Mouse (Mus musculus): ENCODE results near the gene Rbfox2.
"Not testable (repeated sequence)": the region's sequence is repeated elsewhere in the genome, so short reads cannot be mapped to it uniquely, and the experiment has no call there.

Rbfox2 gene

DNA sequence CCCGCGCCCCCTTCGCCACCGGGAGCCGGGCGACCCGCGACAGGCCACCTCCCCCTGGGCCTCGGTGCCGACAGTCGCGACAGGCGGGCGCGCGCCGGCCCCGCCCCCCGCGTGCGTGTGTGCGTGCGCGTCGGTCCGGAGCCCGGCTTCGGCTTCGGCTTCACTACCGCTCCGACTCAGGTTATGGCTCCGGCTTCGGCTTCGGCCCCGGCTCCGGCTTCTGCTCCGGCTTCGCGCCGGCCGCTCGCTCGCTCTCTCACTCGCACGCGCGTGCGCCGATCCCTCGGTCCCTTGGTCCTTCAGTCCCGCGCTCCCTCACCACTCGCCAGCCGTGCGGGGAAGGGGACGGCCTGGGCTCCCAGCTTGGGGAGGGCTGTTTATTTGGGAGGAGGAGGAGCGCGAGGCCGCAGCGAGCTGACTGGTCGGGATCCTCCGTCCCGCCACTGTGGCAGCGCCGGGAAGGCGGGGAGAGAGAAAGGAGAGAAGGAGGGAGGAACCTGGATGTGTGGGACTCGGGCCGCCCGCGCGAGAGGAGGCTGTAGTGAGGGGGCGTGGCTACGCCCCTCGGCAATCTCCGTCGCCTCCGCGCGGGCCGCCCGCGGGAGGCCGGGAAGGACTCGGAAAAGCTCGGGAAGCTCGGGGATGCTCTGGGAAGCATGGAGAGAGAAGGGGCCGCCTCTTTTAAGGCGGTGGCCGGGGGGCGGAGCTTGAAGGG, at the start of gene Rbfox2:
Gene Rbfox2, minus strand, starts transcription at position 458 of the 715 bp plus-strand sequence.
- peak; percentile 84 to 87 for DNase-seq (ENCODE audit: low spot score in 2 of 2)

DNA sequence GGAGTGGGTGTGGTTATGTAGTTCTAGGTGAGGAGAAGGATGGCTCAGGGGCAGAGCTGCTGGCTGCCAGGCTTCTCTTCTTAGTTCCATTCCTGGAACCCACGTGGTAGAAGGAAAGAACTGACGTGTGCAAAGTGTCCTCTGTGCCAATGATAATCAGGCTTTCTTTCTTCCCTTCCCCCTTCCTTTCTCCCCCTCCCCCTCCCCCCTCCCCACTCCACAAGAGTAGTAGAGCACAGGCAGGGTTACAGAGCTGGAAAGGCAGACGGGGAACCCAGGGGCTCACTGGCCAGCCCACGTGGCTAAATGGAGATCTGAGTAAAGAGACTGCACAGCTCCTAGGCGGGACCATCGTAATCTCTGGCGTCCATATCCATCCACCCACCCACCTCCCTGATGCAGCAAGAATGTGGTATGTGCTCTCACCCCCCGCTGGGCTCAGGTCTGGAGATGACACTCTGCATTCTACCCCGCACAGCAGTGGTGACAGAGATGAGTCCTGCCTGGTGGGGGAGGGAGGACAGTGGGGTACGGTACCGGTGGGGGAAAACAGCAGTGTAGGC, 49.5 kb upstream of the Rbfox2 start:
- DNase-seq (ENCODE audit: low spot score in 2 of 2), result peak in 1 of 2 experiments; percentile 39

DNA sequence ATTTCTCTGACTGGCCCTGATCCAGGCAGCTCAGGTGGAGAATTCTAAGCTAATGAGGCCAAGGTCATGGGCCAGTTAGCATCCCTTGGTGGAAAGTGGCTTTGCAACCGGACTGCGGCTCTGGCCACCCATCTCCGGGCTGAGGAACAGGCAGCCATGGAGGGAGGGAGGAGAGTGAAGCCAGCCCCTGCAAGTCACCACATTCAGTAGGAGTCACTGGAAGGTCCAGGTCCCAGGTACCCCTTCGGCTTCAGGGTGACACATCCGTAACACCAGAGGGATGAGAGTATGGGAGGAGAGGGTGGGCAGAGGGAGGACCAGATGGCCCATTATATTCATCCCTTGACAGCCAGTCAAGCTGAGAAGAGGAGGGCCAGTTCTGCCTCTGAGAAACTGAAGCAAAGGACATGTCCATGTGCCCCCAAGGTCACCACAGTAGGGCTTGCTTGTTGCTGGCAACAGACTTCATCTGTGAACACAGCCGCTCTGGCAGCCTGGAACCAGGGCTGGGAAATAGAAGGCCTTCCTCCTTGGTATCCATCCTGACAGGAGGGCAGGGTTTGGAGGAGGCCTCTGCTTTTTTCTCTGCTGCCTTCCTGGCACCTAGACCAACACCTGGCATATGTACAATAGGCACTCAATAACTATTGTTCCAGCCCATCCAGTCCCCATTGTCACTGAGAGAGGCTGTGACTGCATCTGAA, 48.2 kb upstream of the Rbfox2 start:
- DNase-seq (ENCODE audit: low spot score in 2 of 2), result no peak

DNA sequence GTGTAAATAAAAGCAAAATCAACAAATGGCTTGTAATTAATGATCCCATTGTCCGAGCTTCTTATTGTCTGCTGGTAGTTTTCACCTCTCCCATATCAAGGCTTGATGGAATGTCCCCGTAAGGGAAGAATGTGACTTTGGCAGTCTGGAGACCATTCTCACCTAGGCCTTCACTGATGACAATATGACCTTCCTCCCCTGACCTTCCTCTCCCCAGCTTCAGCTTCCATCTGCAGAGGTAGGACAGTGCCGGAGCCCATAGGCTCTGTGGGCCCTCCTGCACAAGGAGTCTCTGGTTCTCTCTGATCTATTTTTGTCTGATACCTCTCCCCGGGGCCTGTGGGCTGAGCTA, 47.7 kb upstream of the Rbfox2 start:
- no peak for DNase-seq (ENCODE audit: low spot score in 2 of 2)

DNA sequence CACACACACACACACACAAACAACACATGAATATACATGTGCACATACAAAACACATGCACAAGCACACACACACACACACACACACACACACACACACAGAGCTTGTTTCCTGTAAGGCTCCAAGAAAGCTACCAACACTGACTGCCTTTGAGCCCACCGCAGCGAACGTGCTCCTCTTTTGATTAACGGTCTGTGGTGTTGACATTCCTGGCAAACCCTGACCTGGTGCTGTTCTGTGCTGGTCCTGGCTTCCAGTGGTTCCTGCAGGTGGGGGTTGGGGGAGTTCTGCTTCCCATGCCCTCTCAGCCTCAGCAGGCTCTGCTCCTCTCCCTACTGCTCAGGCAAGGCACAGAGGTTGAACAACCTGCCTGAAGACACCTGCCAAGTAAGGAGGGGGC, 47.0 kb upstream of the Rbfox2 start:
- DNase-seq (ENCODE audit: low spot score in 2 of 2), result no peak

DNA sequence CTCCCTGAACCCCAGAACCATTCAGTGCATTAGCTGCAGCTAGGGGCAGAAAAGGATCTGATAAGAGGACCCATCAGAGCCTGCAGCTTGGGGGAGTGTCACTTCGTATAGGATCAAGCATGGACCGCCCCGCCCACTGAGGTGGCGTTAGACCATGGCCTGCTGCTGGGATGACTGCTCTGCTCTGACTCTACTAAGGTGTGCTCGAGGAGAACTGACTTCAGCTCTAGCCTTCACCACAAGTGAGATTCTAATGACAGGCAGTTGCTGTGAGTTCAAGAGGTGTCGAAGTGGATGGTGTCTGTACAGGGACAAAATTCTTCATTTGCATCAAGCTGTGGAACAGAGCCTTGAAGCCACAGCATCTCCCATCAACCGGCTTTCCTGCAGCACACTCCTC, 46.1 kb upstream of the Rbfox2 start:
- no peak for DNase-seq (ENCODE audit: low spot score in 2 of 2)

DNA sequence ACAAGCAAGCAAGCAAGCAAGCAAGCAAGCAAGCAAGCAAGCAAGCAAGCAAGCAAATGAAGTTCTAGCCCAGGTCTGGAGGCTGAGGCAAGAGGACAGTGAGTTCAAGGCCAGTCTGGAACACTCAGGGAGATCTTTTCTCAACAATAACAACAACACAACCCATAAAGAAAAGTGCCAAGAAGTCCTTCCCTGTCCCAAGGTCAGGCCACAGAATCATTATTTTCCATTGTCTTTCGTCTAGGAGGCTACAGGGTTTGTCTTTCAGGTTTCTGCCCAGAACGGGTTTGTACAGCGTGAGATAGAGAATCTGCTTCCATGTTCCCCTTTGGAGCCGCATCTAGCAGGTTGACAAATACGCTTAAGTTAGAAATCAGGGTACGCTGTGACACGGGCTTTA, 43.3 kb upstream of the Rbfox2 start:
- DNase-seq (ENCODE audit: low spot score in 2 of 2), result no peak

DNA sequence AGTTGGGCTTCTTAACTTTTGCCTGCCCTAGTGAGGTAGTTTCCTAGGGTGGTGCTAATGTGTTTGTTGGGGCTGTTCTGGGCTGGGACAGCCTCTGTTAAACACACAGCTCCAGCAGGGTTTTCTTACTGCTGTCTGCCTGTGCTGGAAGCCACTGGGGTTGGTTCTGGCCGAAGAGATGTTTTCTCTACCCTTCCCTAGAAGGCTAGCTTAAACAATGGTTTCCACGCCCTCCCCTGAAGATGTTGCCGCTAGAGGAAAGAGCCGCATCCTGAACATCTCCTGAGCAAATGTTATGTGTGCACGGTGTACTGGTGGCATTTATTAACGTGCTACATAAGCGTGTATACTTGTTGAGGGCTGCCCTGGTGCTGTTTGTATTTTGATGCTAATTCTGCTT, 41.3 kb upstream of the Rbfox2 start:
- no peak for DNase-seq (ENCODE audit: low spot score in 2 of 2)

DNA sequence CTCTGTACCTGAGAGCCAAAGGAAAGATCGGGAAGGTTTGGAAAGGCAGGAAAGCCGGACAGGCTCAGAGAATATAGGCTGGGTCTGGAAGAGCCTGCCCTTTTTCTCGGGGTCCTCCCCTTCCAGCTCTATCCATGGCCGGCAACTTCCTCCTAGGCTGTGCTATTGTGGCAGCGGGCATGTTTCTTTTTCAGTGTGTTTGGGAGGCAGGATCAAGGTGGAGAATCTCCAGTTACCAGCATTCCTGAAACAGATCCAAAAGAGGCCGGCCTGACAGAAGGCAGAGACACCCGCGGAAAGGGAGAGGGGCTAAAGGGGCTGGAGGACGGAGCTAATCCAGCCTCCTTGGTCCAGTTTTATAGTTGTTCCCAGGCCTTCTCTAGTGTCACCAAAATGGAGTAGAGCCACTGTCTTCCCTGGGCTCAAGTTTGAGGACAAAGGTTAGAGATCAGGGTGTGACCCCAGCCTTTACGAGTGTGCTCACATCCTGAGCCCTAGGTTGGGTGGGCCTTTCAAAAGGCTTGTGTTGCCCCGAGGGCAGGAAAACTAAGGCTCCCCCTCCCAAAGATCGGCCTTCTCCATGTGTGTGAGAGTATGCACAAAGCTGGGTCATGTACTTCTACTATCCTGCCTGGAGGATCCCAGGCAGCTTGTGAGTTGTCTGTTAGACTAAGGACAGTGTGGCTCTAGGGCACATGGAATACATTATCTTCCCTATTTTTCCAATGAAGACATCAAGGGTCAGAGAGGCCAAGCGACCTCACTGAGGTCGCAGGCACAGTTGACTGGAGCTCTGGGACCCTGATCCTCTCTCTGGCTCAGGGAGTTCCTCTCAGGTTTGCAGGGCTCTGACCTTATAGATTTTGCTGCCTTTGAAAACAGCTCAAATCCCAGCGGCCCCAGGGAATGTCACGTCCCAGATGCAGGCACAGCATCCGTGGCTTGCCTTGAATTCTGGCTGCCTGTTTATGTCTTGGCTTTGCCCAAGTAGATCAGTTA, 37.6 kb upstream of the Rbfox2 start:
- no peak for DNase-seq (ENCODE audit: low spot score in 2 of 2)

DNA sequence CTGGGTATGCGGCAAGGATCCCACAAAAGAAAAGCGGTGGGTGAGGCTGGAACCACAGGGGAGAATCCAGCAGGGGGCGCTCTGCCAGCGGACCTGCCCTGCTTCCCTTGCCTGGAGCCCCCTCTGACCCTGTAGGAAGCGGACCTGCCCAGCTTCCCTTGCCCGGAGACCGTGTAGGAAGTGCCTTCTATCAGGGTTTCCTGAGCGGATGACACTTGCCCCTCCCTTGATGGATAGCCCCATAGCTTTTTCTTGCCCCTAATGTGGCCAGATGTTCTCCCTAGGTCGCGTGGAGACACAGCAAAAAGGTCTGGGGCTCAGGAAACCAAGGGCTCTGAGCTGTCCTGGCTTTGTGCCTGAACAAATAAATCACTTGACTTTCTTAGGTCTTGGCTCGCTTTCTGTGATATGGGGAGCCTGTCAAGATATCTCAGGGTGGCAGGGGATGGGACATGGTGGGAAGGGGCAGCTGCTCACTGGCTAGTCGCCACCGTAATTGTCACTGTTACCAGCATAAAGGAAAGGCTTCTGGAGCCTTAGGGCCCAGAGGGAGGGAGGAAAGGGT, 36.8 kb upstream of the Rbfox2 start:
- peak in 1 of 2 experiments; percentile 50 for DNase-seq (ENCODE audit: low spot score in 2 of 2)

DNA sequence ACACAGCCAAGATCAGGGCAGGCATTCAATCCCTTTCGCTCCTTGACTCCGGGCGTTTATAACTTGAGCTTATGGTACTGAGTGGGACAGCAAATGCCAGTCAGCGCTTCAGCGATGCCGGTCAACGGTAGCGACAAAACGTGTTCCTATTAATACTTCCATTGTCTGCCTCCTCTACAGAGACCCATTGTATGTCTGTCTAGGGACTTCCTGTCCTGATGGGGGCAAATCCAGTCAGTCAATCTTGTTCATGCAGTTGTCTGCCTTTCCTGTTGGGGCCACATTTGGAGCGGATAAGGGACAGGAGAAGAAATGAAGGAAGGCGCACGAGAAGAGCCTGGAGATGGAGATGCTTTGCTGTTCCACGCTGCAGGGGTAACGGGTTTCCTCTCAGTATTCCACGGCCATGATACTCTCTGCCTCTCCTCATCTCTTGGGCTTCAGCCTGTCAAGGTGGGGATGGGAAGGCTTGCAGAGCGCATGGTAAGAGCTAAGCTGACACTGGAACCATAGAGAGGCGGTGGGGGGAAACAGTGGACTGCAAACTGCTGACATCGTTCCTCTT, 36.2 kb upstream of the Rbfox2 start:
- DNase-seq (ENCODE audit: low spot score in 2 of 2), result no peak

DNA sequence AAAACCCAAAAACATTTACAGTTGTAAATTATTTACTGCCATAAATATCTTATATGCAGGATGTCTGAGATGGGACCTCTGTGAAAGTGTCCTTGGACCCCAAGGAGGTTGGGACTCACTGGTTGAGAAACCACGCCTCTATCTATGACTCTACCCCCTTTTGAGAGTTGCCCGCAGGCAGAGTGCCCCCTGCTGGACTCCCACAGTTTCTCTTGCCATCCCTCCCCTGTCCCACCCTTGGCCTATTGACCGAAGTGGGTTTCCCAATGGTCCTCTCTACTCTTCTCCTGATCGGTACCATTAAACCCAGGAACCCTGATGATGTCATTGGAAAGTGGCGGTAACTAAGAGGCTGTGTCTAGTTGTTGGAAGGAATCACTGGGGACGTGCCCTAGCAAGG, 35.2 kb upstream of the Rbfox2 start:
- DNase-seq (ENCODE audit: low spot score in 2 of 2), result no peak

DNA sequence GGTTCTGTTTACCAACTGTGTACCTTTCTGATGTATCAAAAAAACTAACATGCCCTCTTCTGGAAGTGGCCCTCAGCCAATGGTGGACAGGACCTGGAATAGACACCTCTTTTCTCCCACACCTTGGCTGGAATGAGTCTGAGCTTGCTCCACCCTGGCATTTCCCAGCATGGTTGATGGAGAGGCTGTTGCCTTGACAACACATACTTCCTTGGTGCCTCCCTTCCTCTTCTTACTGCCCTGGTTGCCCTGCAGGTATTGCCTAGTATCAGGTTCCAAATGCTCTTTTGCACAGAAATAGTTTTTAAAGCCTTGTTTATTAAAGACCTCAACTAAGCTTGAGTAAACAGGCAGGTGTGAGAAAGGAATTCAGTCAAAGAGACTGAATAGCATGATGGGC, 33.8 kb upstream of the Rbfox2 start:
- no peak for DNase-seq (ENCODE audit: low spot score in 2 of 2)

DNA sequence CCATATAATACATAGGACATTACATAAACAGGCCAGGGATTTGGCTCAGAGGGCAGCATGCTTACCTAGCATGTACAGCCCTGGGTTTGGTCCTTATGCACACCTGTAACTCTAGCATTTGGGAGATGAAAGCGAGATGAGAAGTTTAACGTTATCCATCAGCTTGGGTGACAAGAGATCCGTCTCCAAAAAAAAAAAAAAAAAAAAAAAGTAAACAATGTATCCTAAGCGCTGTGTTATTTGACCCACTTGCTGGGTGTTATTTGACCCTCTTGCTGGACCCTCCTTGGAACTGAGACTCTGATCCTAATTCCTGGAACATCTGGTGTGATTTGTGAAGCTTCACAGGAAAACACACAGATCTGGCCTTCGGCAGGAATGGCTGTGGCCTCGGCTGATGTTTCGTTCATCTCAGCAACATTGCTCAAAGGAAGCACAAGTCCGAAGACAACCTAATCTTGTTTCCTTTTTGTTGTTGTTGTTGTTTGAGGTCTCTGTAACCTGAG, 32.2 kb upstream of the Rbfox2 start:
- no peak for DNase-seq (ENCODE audit: low spot score in 2 of 2)

DNA sequence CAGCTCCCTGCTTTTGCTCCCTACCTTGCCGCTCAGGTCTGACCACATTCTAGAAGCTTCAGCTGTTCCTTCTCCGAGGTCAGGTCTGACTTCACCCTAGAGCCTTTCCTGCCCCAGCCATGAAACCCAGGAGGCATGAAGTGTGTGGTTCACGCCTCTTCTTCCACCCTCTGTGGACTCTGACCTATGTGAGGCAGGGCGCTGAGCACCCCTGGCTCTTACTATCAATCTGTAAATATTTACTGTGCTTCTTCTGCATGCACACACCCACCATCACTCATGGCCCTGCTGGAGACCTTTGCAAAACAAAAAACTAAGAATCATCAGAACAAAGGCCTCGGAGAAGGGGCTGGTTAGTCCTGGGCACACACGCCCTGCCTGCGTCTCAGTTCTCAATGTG, 31.6 kb upstream of the Rbfox2 start:
- DNase-seq (ENCODE audit: low spot score in 2 of 2), result no peak

DNA sequence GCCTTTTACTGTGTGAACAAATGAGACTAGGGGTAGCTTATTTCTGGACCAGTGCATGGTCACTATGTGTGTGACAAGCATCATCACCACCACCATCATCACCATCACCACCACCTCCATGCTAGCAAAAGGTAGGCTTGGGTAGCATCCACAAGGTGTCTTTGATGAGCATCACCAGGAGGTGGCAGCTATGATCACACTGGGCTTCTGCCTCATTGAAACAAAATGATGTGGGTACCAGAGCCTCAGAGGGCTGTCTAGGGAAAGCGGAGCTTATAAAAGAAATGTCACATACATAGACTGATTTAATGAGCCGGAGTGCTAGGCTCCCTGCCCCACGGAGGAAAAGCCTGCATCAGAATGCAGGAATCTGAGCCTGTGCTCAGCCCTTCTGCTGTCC, 31.1 kb upstream of the Rbfox2 start:
- no peak for DNase-seq (ENCODE audit: low spot score in 2 of 2)

DNA sequence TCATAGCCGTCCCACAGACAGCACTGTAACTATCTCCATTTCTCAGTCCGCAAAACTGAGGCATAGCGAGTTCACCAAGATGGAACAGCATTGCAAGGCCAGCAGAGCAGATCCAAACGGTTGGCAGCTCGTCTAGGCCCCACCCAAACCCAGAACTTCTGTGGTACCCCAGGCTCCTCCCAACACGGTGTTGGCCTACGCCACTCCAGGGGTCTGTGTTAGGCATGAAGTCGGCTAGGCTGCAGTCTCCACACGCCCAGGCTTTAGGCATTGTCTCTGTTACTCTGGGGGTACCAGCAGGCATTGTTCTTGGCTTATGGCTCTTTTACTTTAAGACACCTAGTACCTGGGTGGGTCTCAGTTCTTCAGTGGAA, 30.2 kb upstream of the Rbfox2 start:
- no peak for DNase-seq (ENCODE audit: low spot score in 2 of 2)

DNA sequence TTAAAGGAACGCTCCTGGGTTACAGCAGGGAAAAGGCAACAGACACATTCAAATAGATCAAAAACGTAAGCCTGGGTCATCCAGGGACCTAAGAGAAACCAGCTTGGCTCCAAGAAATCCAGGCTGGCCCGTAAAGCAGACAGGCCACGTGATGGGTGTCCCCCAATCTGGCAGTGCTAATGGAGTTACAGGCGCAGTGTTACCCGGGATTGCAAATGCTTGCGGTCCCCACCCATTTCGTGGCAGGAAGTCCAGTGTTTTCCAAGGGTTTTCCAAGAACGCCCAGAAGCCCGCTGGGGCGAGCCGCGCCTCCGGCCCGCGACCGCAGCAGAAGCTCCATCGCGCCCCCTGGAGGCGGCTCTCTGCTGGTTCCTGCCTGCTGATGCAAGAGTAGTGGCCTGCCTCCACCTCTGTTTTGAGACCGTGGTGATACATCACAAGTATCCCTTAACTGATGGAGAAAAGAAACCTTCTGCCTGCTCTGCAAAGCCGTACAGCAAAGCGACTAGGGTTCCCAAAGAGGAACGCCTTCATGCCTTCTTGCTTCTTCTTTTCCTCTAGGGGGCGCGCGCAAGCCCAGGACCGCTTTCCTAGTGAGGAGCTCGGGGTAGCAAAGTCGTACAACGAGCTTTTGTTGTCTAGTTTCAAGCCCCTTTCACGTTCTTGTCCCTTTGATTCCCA, 29.6 kb upstream of the Rbfox2 start:
- peak; percentile 74 to 76 for DNase-seq (ENCODE audit: low spot score in 2 of 2)

DNA sequence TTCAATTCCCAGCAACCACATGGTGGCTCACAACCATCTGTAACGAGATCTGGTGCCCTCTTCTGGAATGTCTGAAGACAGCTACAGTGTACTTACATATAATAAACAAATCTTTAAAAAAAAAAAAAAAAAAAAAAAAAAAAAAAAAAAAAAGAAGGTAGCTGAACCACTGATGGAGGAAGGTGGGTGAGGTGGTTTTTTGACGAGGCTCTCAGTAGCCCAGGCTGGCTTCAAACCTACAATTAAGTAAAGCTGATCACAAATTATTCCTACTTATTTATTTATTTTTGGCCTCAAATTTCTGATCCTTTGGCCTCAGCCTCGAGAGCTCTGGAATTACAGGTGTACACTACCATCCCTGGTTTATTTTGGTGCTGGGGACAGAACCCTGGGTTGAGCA, 28.4 kb upstream of the Rbfox2 start:
- not testable (repeated sequence) for DNase-seq (ENCODE audit: low spot score in 2 of 2)

DNA sequence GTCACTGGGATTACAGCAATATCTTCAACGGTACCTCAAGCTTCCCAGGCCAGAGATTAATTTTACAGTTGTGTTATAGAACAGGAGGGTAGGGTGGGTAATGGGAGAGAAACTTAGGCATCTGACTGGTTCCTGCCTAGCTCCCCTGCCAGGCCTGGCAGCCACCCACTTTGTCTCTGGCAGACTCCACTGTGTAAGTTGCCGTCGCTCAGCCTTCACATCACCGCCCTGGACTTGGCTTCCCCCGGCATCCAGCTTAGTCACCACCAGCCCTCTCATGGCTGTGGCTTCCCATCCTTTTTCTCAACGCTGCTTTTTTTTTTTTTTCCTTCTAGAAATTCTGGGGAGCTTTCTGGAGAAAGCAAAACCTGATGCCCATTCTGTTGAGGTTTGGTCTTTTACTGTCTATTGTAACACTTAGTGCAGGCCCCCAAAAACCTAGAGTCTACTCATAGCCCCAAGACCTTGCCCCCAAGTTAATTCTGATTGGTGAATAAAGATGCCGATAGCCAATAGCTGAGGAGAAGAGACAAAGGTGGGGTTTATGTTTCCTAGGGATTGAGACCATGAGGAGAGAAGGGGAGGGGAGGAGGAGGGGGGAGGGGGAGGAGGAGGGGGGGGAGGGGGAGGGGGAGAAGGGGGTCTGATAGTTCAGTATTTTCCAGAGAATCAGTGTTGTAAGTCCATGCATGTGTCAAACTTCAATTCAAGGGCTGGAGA, 25.6 kb upstream of the Rbfox2 start:
- DNase-seq (ENCODE audit: low spot score in 2 of 2), result peak; percentile 44 to 60

Data from frontal cortex, postnatal 14 days (tissue).